Mouse (Mus musculus) hindbrain, embryonic 13.5 days (tissue): Measurements from ENCODE around the gene Ppif. TPM values are rescaled to one million over a fixed set of nuclear protein-coding genes. Genes with fewer than 3 reads are reported as not detected.

Experiments
- ATAC-seq: fragments of 200-750 bp; cut with Nextera tagmentation; 2 replicates; pipeline ENCODE4 v1.8.0; 2017; ENCODE audit warnings: moderate TSS enrichment; ENCODE audit not compliant: low FRiP score
- H3K27ac ChIP-seq: fragments of 300-500 bp; sonication (generic); 2 replicates; pipeline ENCODE4 v1.5.1; 2015; ENCODE audit warnings: inconsistent platforms, mild to moderate bottlenecking, moderate library complexity
- H3K27me3 ChIP-seq: fragments of 300-500 bp; sonication (generic); 2 replicates; pipeline ENCODE4 v1.6.1; 2015; ENCODE audit warnings: mild to moderate bottlenecking, inconsistent platforms
- H3K36me3 ChIP-seq: fragments of 300-500 bp; sonication (generic); 2 replicates; pipeline ENCODE4 v1.6.1; 2015; ENCODE audit warnings: mild to moderate bottlenecking, inconsistent platforms
- H3K4me1 ChIP-seq: fragments of 300-500 bp; sonication (generic); replicated peaks from 2 replicates; pipeline ENCODE4 v1.6.1; 2015; ENCODE audit warnings: inconsistent platforms
- H3K4me2 ChIP-seq: fragments of 300-500 bp; sonication (generic); 2 replicates; pipeline ENCODE4 v1.6.1; 2015; ENCODE audit warnings: inconsistent platforms, mild to moderate bottlenecking, moderate library complexity
- H3K4me3 ChIP-seq: fragments of 300-500 bp; sonication (generic); 2 replicates; pipeline ENCODE4 v1.5.1; 2015; ENCODE audit warnings: mild to moderate bottlenecking, inconsistent platforms
- H3K9ac ChIP-seq: fragments of 300-500 bp; sonication (generic); 2 replicates; pipeline ENCODE4 v1.6.1; 2015; ENCODE audit warnings: mild to moderate bottlenecking, inconsistent platforms
- H3K9me3 ChIP-seq: fragments of 300-500 bp; sonication (generic); 2 replicates; pipeline ENCODE4 v1.6.1; 2016; ENCODE audit warnings: inconsistent platforms
- WGBS: fragments of 180-500 bp; shearing (Covaris S2); methylation state at CpG from one replicate; pipeline ENCODE4 v1.1.7; 2015; 5-methylcytosine and 5-hydroxymethylcytosine counted together
- polyA plus RNA-seq: library from polyadenylated mRNA; unstranded; fragments of >200 nt; fragmentation: Nextera tagmentation; extraction: Ambion mirVana; gene quantifications from 2 replicates; pipeline ENCODE4 v1.2.1, GENCODE M21; 2015

The Ppif gene
- polyA plus RNA-seq, 1 experiment from 2014 or later, result 28.0 TPM

DNA sequence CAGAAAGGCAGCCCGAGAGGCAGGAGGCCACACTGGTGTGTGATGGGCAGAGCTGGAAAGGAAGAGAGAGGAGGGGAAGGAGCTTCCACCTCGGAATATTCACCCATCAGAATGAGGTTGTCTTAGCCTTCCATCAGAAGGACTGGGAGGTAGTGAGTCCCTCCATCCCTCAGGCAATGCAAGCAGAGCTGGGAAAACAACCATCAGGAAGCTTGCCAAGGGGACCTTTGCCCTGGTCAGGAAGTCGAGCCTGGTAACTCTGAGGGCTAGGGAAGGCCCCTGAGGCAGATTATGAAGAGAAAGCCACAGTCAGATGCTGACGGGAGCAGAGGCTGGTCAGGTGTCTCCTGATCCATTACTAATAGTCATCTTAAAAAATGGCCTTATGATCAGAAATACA lies 31.7 kb downstream of the Ppif start:
- Histone ChIP-seq H3K36me3 (no peaks in the 10 kb centered on the region), H3K27me3 (no peaks in the 10 kb centered on the region), H3K4me2 (no peak overlapping the region), H3K9me3 (no peaks in the 10 kb centered on the region), H3K4me3 (no peak overlapping the region), H3K9ac (0 out of 2 replicates have a peak overlapping the region, but pooled peaks have one; percentile 8), H3K4me1 (peaks cover 28% of the 10 kb centered on the region), H3K27ac (no peak overlapping the region; the same call in 1 of the 2 replicates)
- WGBS, result 45% methylated on average over 4 of the region's 4 CpGs
- ATAC-seq, result no peak

- Histone ChIP-seq H3K36me3 (no peaks in the 10 kb centered on the region), H3K4me1 (peaks cover 28% of the 10 kb centered on the region), H3K9ac (no peak overlapping the region), H3K27me3 (no peaks in the 10 kb centered on the region), H3K4me2 (no peak overlapping the region), H3K4me3 (no peak overlapping the region), H3K9me3 (no peaks in the 10 kb centered on the region), H3K27ac (no peak overlapping the region)
- WGBS, result 57% methylated on average over 20 of the region's 20 CpGs
- no peak for ATAC-seq
Measured at GRCm38 (mm10) chr14:25726226-25727148, 32.5 kb downstream of the Ppif start.

DNA sequence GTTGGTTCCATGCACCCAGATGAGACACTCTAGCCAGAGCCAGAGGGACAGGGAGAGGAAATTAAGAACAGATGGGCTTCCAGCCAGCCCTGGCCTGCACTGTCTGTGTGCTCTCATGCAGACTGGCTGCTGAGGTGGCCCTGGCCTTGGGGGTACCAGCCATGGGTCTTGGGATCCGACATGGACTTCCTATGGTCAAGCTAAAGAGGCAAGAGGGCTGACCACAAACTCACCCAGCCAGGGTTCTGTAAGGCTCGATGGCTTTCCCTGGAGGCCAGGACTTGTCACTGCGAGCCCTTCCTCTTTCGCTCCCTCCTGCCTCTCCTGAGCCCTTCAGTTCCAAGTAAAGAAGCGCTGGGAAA lies 33.2 kb downstream of the Ppif start:
- H3K4me3 ChIP-seq, result no peak overlapping the region
- no peaks in the 10 kb centered on the region for H3K27me3 ChIP-seq
- H3K27ac ChIP-seq, result no peak overlapping the region
- peaks cover 28% of the 10 kb centered on the region for H3K4me1 ChIP-seq
- H3K36me3 ChIP-seq, result no peaks in the 10 kb centered on the region
- WGBS, result 77% methylated on average over 5 of the region's 5 CpGs
- ATAC-seq, result no peak
- H3K9me3 ChIP-seq, result no peaks in the 10 kb centered on the region
- H3K9ac ChIP-seq, result no peak overlapping the region
- H3K4me2 ChIP-seq, result no peak overlapping the region

GRCm38 (mm10) chr14:25734736-25735716 lies 41.1 kb downstream of the Ppif start:
- peak; percentile 90 for ATAC-seq
- H3K9me3 ChIP-seq, result no peaks in the 10 kb centered on the region
- H3K4me2 ChIP-seq, result no peak overlapping the region
- peak overlapping the region; percentile 31; the same call in 1 of the 2 replicates for H3K9ac ChIP-seq
- H3K27ac ChIP-seq, result peak overlapping the region; percentile 78
- 21% methylated on average over 17 of the region's 17 CpGs for WGBS
- no peak overlapping the region for H3K4me3 ChIP-seq
- no peaks in the 10 kb centered on the region for H3K27me3 ChIP-seq
- H3K4me1 ChIP-seq, result peaks cover 47% of the 10 kb centered on the region
- no peaks in the 10 kb centered on the region for H3K36me3 ChIP-seq

- Histone ChIP-seq H3K4me3 (no peak overlapping the region), H3K27ac (peak overlapping the region; percentile 62), H3K4me1 (peaks cover 57% of the 10 kb centered on the region), H3K9me3 (no peaks in the 10 kb centered on the region), H3K9ac (no peak overlapping the region), H3K36me3 (no peaks in the 10 kb centered on the region), H3K27me3 (no peaks in the 10 kb centered on the region), H3K4me2 (no peak overlapping the region)
- 87% methylated on average over 3 of the region's 3 CpGs for WGBS
- no peak for ATAC-seq
Measured at GRCm38 (mm10) chr14:25736140-25736539, 42.2 kb downstream of the Ppif start.

DNA sequence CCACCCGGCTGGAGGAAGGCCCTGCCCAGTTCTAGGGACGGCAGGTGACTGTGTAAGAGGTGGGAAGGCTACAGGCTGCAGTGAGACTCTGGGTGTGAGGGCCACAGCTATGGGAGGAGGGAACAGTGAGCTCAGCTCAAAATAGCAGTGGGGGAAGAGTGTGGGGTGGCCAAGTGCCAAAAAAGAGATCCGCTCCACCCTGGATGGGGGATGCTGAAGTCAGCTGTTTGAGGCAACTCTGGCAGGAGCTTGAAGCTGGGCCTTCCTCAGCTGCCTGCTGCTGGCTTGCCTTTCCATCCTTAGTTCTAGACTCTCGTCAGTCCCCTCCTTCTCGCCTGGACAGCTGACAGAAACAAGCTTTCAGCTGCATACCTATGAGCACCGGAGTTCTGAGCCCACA lies 42.6 kb downstream of the Ppif start:
- ATAC-seq, result no peak
- H3K4me3 ChIP-seq, result no peak overlapping the region
- no peaks in the 10 kb centered on the region for H3K9me3 ChIP-seq
- no peaks in the 10 kb centered on the region for H3K27me3 ChIP-seq
- no peak overlapping the region for H3K4me2 ChIP-seq
- WGBS, result 63% methylated on average over 6 of the region's 6 CpGs
- no peak overlapping the region for H3K9ac ChIP-seq
- peaks cover 61% of the 10 kb centered on the region for H3K4me1 ChIP-seq
- no peaks in the 10 kb centered on the region for H3K36me3 ChIP-seq
- H3K27ac ChIP-seq, result peak overlapping the region; percentile 62

DNA sequence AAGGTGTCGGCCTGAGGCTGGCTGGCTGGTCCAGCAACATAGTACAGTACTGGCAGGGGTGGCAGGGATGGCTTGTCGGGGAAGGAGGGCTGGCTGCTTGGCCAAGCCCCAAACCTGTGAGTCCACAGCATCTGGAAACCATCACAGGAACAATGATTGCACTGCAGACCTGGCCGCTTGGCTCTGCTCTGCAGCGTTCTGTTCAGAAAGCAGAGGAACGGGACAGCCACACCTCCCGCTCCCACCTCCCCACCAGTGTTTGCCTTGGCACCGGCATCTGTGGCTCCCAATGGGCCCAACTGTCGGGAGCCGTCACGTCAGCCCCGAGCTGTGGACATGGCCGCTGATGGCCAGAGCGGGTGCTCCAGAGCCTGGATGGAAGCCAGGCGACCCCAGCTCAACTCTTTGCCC lies 44.6 kb downstream of the Ppif start:
- Histone ChIP-seq H3K27ac (peak overlapping the region; percentile 35; the same call in 1 of the 2 replicates), H3K4me2 (no peak overlapping the region), H3K36me3 (no peaks in the 10 kb centered on the region), H3K4me3 (no peak overlapping the region), H3K9me3 (no peaks in the 10 kb centered on the region), H3K4me1 (peaks cover 61% of the 10 kb centered on the region), H3K9ac (peak overlapping the region; percentile 8; the same call in 1 of the 2 replicates), H3K27me3 (no peaks in the 10 kb centered on the region)
- no peak for ATAC-seq
- WGBS, result 51% methylated on average over 14 of the region's 14 CpGs

GRCm38 (mm10) chr14:25739957-25740565 lies 46.1 kb downstream of the Ppif start:
- ATAC-seq, result no peak
- WGBS, result 58% methylated on average over 4 of the region's 4 CpGs
- H3K4me3 ChIP-seq, result no peak overlapping the region
- 0 out of 2 replicates have a peak overlapping the region, but pooled peaks have one; percentile 1 for H3K27ac ChIP-seq
- H3K36me3 ChIP-seq, result no peaks in the 10 kb centered on the region
- H3K4me2 ChIP-seq, result no peak overlapping the region
- no peak overlapping the region for H3K9ac ChIP-seq
- no peaks in the 10 kb centered on the region for H3K9me3 ChIP-seq
- H3K27me3 ChIP-seq, result no peaks in the 10 kb centered on the region
- peaks cover 51% of the 10 kb centered on the region for H3K4me1 ChIP-seq

GRCm38 (mm10) chr14:25741211-25741610 lies 47.3 kb downstream of the Ppif start:
- 75% methylated on average over 3 of the region's 3 CpGs for WGBS
- peaks cover 40% of the 10 kb centered on the region for H3K4me1 ChIP-seq
- H3K27ac ChIP-seq, result no peak overlapping the region
- peak overlapping the region; percentile 13; the same call in 1 of the 2 replicates for H3K9ac ChIP-seq
- no peaks in the 10 kb centered on the region for H3K9me3 ChIP-seq
- no peak overlapping the region for H3K4me3 ChIP-seq
- ATAC-seq, result no peak
- no peaks in the 10 kb centered on the region for H3K27me3 ChIP-seq
- no peak overlapping the region for H3K4me2 ChIP-seq
- H3K36me3 ChIP-seq, result no peaks in the 10 kb centered on the region

DNA sequence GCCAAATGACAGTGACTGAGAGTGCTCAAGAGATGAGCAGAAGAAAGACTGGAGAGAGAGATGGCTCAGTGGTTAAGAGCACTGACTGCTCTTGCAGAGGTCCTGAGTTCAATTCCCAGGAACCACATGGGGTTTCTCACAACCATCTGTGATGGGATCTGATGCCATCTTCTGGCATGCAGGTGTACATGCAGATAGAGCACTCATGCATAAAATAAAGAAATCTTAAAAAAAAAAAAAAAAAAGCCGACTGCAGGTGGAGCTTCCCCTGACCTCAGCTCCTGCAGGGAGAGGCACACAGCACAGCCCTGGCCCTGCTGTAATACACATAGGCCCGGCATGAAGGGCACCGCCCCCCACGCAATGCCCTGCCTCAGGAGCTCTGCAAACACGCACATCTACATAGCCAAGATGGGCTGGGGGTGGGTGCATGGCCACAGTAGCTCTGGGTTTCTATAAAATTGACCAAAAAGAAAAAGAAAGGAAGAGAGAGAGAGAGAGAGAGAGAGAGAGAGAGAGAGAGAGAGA lies 48.0 kb downstream of the Ppif start:
- Histone ChIP-seq H3K27me3 (no peaks in the 10 kb centered on the region), H3K9me3 (no peaks in the 10 kb centered on the region), H3K36me3 (no peaks in the 10 kb centered on the region), H3K27ac (no peak overlapping the region), H3K4me2 (no peak overlapping the region), H3K4me1 (peaks cover 34% of the 10 kb centered on the region), H3K9ac (no peak overlapping the region), H3K4me3 (no peak overlapping the region)
- no peak for ATAC-seq
- 70% methylated on average over 5 of the region's 5 CpGs for WGBS

GRCm38 (mm10) chr14:25742943-25743342 lies 49.0 kb downstream of the Ppif start:
- 92% methylated on average over 5 of the region's 5 CpGs for WGBS
- Histone ChIP-seq H3K27me3 (no peaks in the 10 kb centered on the region), H3K4me2 (no peak overlapping the region), H3K4me1 (peaks cover 34% of the 10 kb centered on the region), H3K9me3 (no peaks in the 10 kb centered on the region), H3K9ac (no peak overlapping the region), H3K27ac (no peak overlapping the region), H3K4me3 (no peak overlapping the region), H3K36me3 (no peaks in the 10 kb centered on the region)
- no peak for ATAC-seq
